In the genomic region with DNA sequence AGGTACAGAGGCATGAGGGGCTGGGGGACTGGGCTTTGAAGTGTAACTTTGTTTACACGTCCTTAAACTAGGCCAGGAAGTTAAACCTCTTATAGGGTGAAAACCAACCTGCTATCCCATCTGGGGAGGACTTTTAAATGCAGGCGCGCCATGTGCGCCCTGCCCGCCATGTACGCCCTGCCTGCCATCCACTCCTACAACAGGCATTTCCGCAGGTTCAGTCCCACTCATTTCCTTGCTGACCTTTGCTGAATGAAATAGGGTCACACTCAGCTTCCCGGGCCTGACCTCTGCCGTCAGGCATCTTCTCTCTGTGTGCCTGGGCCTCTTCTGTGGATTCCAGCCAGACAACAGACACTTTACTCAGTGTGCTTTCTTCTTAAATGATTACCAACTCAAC, we compare ENCODE assay signal across 20 mouse cellular contexts. TPM values are rescaled to one million over a fixed set of nuclear protein-coding genes. Genes with fewer than 3 reads are reported as not detected.
A peak's percentile ranks its signal among the peaks of the same experiment; 100 is the strongest.
DNase-seq lines count a peak whose midpoint lies in the region; ATAC-seq lines count a peak whose summit lies in the region.
"Had no signal": no experiment of that assay in that cellular context is flagged by ENCODE, and none has a peak within 500 bp of the region (broad histone marks: within the 10 kb centered on the region; RNA-seq: fewer than 3 reads in every experiment).

No protein-coding gene starts in this region.

- no peak overlapping the region for H3K9ac ChIP-seq in kidney, embryonic 16.5 days (replicated peaks; ENCODE audit: low read length)
- H3K9ac ChIP-seq: forebrain, embryonic 12.5 days; limb, embryonic 13.5 days; liver, embryonic 15.5 days had no signal

- peaks cover 9% of the 10 kb centered on the region for H3K9me3 ChIP-seq in kidney, embryonic 16.5 days (ENCODE audit: low read length)
- H3K9me3 ChIP-seq: liver, embryonic 15.5 days had no signal

- H3K4me3 ChIP-seq in kidney, embryonic 16.5 days (ENCODE audit: low read length) = no peak overlapping the region
- H3K4me3 ChIP-seq: forebrain, embryonic 12.5 days; limb, embryonic 13.5 days; liver, embryonic 15.5 days had no signal

- peaks cover 25% of the 10 kb centered on the region for H3K4me1 ChIP-seq in kidney, embryonic 16.5 days (ENCODE audit: insufficient read depth, low read length)
- H3K4me1 ChIP-seq: forebrain, embryonic 12.5 days; liver, embryonic 15.5 days had no signal

- ATAC-seq in kidney, embryonic 16.5 days (ENCODE audit: low FRiP score, low TSS enrichment) = 0 out of 2 replicates have a peak, but pooled peaks have one; percentile 20
- ATAC-seq in megakaryocyte progenitor cell, adult 5-6 weeks (replicated peaks; ENCODE audit: poor library complexity) = no peak
- ATAC-seq: midbrain, embryonic 16.5 days; Patski had no signal

- WGBS in kidney, embryonic 16.5 days = 42% methylated on average over 9 of the region's 9 CpGs

- DNase-seq in heart, adult 11 months = peak; percentile 82
- DNase-seq in heart, adult 8-10 months (ENCODE audit: low spot score) = no peak
- DNase-seq in kidney, adult 9 months = peak; percentile 14
- no peak for DNase-seq in kidney, adult 18-20 months
- DNase-seq in ZHBTc4 (ENCODE audit: low read depth, low spot score) = peak; percentile 49
- DNase-seq in layer of hippocampus, adult 11-12 months (ENCODE audit: low spot score) = no peak
- DNase-seq: adrenal gland, postnatal 14 days; cerebellum, postnatal 14 days; gastrocnemius, postnatal 14 days; layer of hippocampus, adult 9-11 months; right cerebral cortex, postnatal 4 days had no signal

- no peak overlapping the region for H3K4me2 ChIP-seq in kidney, embryonic 16.5 days (replicated peaks; ENCODE audit: low read depth, low read length)
- H3K4me2 ChIP-seq: forebrain, embryonic 12.5 days; heart, embryonic 11.5 days; limb, embryonic 13.5 days; liver, embryonic 15.5 days had no signal

- H3K36me3 ChIP-seq in kidney, embryonic 16.5 days (ENCODE audit: insufficient read depth, low read length) = peaks cover 15% of the 10 kb centered on the region

- H3K27me3 ChIP-seq in kidney, embryonic 16.5 days (ENCODE audit: insufficient read depth, low read length) = no peaks in the 10 kb centered on the region
- H3K27me3 ChIP-seq: forebrain, embryonic 12.5 days; limb, embryonic 13.5 days; liver, embryonic 15.5 days; Patski had no signal

- H3K27ac ChIP-seq in kidney, embryonic 16.5 days (ENCODE audit: low read length) = no peak overlapping the region
- H3K27ac ChIP-seq: forebrain, embryonic 12.5 days; limb, embryonic 13.5 days; liver, embryonic 15.5 days; stomach, postnatal 0 days had no signal

RNA-seq across cellular contexts. Expression of a gene that starts 50.3 kb away (rescaled TPM):
- total RNA-seq in heart, adult 8-10 months (2022) = 10 to 100 TPM in 1 of 4 experiments, 1 to 10 TPM in 3; 3.7 to 11.8 (median 5.5) TPM
- polyA plus RNA-seq in kidney, embryonic 16.5 days (2015; fragmentation: Nextera tagmentation; extraction: Ambion mirVana) = 76.2 and 79.0 TPM in 2 replicates
- 55.1 and 55.4 TPM in 2 replicates for total RNA-seq in megakaryocyte progenitor cell, adult 5-6 weeks (2015)
- 58.5 and 71.7 TPM in 2 replicates for total RNA-seq in megakaryocyte progenitor cell, adult 5-6 weeks (2017)

Comparison
In these comparisons a context has a peak if more than half of its experiments do, and no peak if none do; other contexts are left out.
1. DNase-seq: peak in heart, adult 11 months (single experiment), kidney, adult 9 months (single experiment) and ZHBTc4 (single experiment); none in heart, adult 8-10 months (single experiment), kidney, adult 18-20 months (single experiment) and layer of hippocampus, adult 11-12 months (single experiment).
2. RNA of a gene that starts 50.3 kb away (total RNA-seq): 55.1 to 71.7 TPM in megakaryocyte progenitor cell, adult 5-6 weeks; 3.7 to 11.8 TPM in heart, adult 8-10 months; every median in the first group is over 4 times any median in the second.